Mouse (Mus musculus): Measurements from ENCODE around the gene Hyls1.

Hyls1 gene

DNA sequence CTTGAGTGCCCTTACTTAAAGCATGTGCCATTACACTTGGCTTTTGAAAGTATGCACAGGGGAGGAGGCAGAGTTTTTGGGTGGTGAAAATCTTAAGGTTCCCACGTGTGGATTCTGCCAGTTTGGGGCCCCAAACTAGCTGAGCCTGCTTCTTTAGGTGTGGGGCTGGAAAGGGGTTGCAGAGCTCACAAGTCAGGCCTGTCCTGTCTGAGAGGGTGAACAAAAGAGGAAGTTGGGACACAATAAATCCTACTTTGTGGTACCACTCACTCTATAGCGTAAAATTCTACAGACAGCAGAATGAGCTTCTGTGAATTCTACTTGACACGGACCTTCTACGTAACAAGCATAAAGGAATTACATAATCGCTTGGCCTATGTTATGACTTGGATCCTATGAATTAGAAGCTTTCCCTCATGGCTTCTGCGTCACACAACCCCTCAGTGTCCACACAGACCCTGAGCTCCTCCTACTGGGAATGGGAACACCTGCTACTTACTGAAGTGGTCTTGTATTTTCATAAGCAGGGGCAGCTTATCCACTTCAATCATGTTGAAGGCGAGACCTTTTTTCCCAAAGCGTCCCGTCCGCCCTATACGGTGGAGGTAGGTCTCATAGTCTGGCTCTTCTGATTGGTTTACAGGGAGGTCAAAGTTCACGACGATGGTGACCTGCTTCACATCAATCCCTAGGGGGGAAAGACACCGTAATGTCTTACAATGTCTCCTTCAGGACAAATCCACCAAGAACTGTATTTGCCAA lies 26.9 kb downstream of the Hyls1 start:
- DNase-seq (ENCODE audit: low spot score): no peak

- DNase-seq (ENCODE audit: low spot score): no peak
These were observed 28.3 kb downstream of the Hyls1 start for GRCm38 (mm10) chr9:35541941-35542340.

GRCm38 (mm10) chr9:35541488-35541887 lies 28.7 kb downstream of the Hyls1 start:
- peak; percentile 86 for DNase-seq (ENCODE audit: low spot score)

DNA sequence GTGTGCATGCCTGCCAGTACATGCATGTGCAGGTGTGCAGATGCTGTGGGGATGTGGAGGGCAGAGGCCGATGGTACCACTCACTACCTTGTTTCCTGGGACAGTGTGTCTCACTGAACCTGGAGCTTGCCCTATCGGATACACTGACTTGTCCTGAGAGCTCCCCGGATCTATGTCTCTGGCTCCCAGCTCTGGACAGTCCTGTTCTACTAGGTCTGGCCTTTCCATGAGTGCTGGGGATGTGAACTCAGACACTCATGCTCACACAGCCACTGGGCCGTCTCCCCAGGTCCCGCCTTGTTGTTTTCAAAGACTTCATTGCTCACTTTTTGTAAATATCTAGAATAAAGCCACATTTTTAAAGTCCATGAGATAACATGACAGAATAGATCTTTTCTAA lies 29.2 kb downstream of the Hyls1 start:
- DNase-seq (ENCODE audit: low spot score): no peak

GRCm38 (mm10) chr9:35539001-35539750 lies 31.0 kb downstream of the Hyls1 start:
- DNase-seq (ENCODE audit: low spot score): no peak

DNA sequence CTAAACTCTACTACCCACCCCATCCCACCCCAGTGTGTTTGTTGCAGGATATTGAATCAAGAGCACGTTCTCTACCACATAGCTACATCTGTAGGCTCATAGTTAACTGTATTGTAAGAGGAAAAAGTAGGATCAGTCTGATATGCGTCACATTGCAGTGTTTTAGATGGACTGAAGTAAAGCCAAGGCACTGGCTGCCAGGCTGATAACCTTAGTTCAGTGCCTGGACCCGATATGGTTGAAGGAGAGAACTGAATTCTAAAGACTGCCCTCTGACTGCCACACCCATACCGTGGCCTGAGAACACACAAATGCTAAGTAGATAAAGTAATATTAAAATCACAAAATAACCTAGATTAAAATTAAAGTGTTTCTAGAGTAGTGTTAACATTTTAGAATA lies 34.3 kb downstream of the Hyls1 start:
- no peak for DNase-seq (ENCODE audit: low spot score)

- DNase-seq (ENCODE audit: low spot score): peak; percentile 80
These were observed 35.1 kb downstream of the Hyls1 start for GRCm38 (mm10) chr9:35535110-35535509.

GRCm38 (mm10) chr9:35533266-35533665 lies 36.9 kb downstream of the Hyls1 start:
- peak; percentile 45 for DNase-seq (ENCODE audit: low spot score)

- DNase-seq (ENCODE audit: low spot score): no peak
These were observed 40.4 kb downstream of the Hyls1 start for GRCm38 (mm10) chr9:35529796-35530195.

- DNase-seq (ENCODE audit: low spot score): no peak
These were observed 41.1 kb downstream of the Hyls1 start for GRCm38 (mm10) chr9:35529141-35529540.

DNA sequence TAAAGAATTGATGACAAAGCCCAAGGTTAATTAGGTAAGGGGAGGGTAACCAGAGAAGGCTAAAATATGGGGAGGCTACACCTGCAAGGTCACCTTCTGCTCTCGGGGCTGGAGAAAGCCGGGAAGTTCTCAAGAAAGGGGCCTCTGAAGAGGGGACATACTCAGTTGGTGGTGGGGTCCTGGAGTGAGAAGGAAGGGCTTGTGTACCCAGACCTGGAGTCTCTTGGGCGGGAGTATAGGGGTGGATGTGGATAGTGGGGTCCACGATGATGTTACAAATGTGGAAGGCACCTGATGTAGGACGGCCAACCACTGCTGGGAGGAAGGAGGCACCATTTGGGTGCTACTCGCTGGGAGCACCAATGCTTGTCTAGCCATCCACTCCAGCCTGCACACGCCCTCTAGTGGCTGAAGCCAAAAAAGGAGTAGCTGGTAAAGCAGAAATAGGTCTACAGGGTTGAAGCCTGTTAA lies 46.2 kb downstream of the Hyls1 start:
- peak; percentile 83 for DNase-seq (ENCODE audit: low spot score)

GRCm38 (mm10) chr9:35523541-35523940 lies 46.7 kb downstream of the Hyls1 start:
- DNase-seq (ENCODE audit: low spot score): peak; percentile 85

DNA sequence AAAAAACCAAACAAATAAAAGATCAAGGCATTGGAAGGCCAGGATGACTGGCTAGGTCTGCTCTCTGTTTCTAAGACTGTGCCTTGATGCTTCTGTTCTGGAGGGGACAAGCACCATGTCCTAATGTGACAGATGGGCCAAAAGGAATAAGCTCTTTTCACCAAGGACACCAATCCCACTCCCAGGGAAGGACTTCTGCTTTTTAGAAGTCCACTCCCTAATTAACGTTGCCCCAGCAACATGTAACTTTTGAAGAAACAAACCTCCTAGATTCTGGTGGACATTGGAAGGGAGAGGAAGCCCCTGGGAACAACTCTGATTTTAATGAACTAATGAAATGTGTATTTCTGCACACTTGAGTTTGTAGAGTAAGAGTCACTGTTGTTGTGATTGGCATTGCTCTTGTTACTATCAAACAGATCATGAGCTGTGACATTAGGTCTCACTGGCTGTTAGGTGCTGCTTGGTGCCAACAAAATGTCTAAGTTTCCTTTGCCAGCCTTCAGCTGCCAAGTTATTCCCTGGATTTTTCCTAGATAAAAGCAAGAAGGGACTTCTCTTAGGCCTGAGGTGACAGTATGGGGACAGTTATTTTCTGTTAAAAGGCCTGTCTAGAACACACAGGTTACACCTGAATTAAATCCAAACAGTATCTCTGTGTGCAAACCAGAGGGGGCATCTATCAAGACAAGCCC lies 47.2 kb downstream of the Hyls1 start:
- DNase-seq (ENCODE audit: low spot score): peak; percentile 65

DNA sequence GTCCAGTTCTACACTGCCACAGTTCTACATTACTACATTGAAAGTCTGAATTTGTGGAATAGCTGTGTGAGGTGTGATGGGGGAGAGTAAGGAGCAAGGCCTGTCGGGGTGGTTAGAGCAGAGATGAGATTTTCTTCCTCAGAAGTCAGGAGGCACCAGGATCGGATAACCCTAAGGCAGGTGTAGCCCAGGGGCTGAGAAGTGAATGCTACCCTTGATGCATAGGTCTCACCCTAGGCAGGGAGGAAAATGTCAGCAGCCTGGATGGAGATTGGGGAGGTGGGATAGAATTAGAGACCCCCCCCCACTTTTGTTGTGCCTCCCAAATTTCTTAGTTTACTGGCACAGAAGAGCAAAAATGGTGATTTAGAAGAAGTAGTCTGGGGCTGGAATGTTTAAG lies 48.0 kb downstream of the Hyls1 start:
- no peak for DNase-seq (ENCODE audit: low spot score)

GRCm38 (mm10) chr9:35520631-35521348 lies 49.4 kb downstream of the Hyls1 start:
- no peak for DNase-seq (ENCODE audit: low spot score)

GRCm38 (mm10) chr9:35518169-35518568 lies 52.0 kb downstream of the Hyls1 start, which contains the start of gene Gm1113:
TSS of gene Gm1113 (minus strand) at chr9:35518269.
- DNase-seq (ENCODE audit: low spot score): no peak

DNA sequence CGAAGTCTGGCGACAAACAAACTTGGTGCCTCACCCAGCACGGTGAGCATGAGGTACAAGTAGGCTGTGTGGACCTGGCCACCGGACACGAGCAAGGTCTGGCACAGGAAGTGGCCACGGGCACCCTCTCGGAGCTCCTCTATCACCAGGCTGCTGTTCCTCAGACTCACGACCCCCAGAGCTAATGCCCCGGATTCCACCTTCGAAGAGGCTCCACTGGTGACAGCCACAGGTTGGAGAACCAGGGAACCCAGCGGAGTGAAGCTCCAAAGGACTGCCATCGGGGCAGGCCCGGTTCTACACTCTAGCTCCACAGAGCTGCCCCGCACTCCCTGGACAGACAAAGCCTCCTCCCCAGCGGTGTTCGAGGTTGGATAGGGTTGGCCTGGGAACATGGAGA lies 53.5 kb downstream of the Hyls1 start:
- DNase-seq (ENCODE audit: low spot score): no peak

DNA sequence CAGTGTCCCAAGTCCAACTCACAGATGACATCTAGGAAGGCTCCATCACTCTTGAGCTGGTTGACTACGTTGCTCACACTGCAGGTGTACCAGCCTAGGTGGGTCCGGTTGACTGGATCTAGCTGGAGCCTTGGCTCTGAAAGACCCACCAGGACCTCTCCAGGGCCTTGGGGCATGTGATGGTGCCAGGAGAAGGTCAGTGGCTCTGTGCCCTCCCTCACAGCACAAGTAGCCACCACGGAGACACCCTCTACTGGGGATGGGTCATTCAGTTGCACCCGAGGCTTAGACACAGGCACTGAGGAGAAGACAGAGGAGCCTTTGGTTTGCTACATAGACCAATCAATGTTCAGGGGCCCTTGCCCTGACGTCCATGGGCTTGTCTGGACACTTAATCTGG lies 54.0 kb downstream of the Hyls1 start:
- DNase-seq (ENCODE audit: low spot score): no peak

GRCm38 (mm10) chr9:35513900-35514299 lies 56.3 kb downstream of the Hyls1 start:
- no peak for DNase-seq (ENCODE audit: low spot score)

Measured in adipocyte (in vitro differentiated cells).